Mouse (Mus musculus): Measurements from ENCODE around the gene Cavin4.

Gene Cavin4

GRCm38 (mm10) chr4:48663271-48663670 lies at the start of gene Cavin4:
TSS of gene Cavin4 (plus strand) at chr4:48663514.
- no peak for DNase-seq (ENCODE audit: low read depth)

GRCm38 (mm10) chr4:48615483-48615882 lies 47.8 kb upstream of the Cavin4 start:
- no peak for DNase-seq (ENCODE audit: low read depth)

- no peak for DNase-seq (ENCODE audit: low read depth)
Measured at GRCm38 (mm10) chr4:48617201-48617600, 46.1 kb upstream of the Cavin4 start.

DNA sequence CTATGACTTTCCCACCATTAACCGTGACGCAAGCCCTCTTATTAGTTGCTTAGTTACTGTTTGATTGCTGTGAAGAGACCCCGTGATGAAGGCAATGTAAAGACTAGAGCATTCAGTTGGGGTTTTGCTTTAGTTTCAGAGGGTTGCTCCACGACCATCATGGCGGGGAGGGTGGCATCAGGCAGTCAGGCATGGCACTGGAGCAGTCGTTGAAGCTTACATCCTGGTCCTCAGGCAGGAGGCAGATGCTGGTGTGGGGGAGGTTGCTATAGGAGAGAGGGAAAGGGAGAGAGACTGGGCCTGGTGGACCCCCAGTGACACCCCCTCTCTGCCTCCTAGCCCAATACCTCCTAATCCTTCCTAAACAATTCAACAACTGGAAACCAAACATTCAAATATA lies 43.2 kb upstream of the Cavin4 start:
- DNase-seq (ENCODE audit: low read depth) = no peak

- no peak for DNase-seq (ENCODE audit: low read depth)
Measured at GRCm38 (mm10) chr4:48622246-48622645, 41.1 kb upstream of the Cavin4 start.

GRCm38 (mm10) chr4:48622946-48623345 lies 40.4 kb upstream of the Cavin4 start:
- DNase-seq (ENCODE audit: low read depth) = no peak

GRCm38 (mm10) chr4:48624961-48625360 lies 38.4 kb upstream of the Cavin4 start:
- no peak for DNase-seq (ENCODE audit: low read depth)

- DNase-seq (ENCODE audit: low read depth) = no peak
Measured at GRCm38 (mm10) chr4:48625836-48626235, 37.5 kb upstream of the Cavin4 start.

DNA sequence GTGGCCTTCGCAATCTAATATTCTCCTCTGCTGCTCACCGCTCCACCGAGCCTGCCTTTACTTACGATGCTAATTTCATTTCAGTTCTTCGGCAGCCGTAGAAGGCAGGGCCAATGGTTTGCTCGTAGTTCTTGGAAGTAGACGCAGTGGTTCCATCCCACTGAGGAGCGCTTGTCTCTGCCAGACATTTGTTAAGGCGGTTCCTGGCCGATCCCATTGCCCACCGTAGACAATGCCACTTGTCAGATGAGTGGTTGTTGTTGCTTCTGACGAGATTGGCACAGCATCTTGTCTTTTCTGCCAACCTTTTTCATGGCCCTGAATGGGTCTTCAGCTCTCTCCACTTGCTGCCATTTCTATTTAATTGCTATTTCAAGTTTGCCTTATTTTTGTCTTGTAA lies 33.9 kb upstream of the Cavin4 start:
- DNase-seq (ENCODE audit: low read depth) = no peak

DNA sequence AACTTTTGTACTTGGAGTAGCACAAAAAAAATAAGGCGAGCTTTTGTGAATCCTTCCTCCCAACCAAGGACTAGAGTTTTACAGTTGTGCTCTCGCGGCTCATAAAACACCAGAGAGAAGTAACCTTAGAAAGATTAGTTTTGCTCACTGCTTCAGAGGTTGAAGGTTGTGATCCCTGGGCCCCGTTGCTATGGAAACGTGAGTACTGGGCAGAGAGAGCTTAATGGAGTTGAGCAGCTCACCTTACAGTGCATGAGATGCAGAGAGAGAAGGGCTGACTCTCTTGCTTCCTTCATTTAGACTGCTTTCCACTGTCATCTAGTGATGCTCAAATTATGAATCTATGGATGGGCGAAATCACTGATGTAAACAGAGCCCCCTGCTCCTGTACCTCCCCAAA lies 29.8 kb upstream of the Cavin4 start:
- DNase-seq (ENCODE audit: low read depth) = no peak

GRCm38 (mm10) chr4:48634058-48634457 lies 29.3 kb upstream of the Cavin4 start:
- DNase-seq (ENCODE audit: low read depth) = peak; percentile 4

- no peak for DNase-seq (ENCODE audit: low read depth)
Measured at GRCm38 (mm10) chr4:48636831-48637230, 26.5 kb upstream of the Cavin4 start.

- DNase-seq (ENCODE audit: low read depth) = no peak
Measured at GRCm38 (mm10) chr4:48638132-48638531, 25.2 kb upstream of the Cavin4 start.

- no peak for DNase-seq (ENCODE audit: low read depth)
Measured at GRCm38 (mm10) chr4:48639503-48639902, 23.8 kb upstream of the Cavin4 start.

GRCm38 (mm10) chr4:48643801-48644200 lies 19.5 kb upstream of the Cavin4 start:
- no peak for DNase-seq (ENCODE audit: low read depth)

DNA sequence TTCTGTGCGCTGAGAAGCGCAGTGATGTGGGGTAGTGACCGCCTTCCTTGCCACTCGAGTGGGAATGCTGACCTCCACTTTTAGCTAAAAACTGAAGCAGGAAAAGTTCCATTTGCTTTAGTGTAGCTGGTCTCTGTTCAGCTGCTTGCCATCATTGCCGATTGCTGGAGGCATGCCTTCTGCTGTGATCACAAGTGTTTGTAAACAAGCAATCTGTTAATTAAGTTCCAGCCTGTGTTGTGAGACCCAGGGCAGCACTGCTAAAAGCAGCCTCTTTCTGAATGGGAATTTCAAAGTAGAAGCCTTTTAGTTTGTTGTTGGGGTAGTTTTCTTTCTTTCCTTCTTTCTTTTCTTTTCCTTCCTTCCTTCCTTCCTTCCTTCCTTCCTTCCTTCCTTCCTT lies 17.2 kb upstream of the Cavin4 start:
- no peak for DNase-seq (ENCODE audit: low read depth)

GRCm38 (mm10) chr4:48650617-48651360 lies 12.5 kb upstream of the Cavin4 start:
- no peak for DNase-seq (ENCODE audit: low read depth)

DNA sequence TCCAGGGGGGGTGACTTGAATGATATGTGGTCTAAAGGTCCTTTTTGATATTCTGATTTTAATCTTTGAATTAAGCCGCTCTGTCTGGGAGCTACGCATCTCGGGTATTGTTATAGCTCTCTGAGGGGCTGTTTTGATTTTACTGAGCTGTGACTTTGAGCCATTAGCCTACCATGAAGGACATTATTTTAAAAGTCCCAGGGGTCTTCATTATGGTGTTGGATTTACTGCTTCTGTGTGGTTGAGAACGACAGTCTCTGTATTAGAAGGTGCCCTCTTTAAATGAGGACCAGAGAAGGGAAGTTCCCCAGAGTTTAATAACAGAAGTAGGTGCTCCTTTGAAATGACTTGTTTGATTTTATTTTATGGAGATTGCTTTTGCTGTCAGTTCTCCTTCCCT lies 9.2 kb upstream of the Cavin4 start:
- no peak for DNase-seq (ENCODE audit: low read depth)

GRCm38 (mm10) chr4:48656530-48656929 lies 6.8 kb upstream of the Cavin4 start:
- DNase-seq (ENCODE audit: low read depth) = no peak

DNA sequence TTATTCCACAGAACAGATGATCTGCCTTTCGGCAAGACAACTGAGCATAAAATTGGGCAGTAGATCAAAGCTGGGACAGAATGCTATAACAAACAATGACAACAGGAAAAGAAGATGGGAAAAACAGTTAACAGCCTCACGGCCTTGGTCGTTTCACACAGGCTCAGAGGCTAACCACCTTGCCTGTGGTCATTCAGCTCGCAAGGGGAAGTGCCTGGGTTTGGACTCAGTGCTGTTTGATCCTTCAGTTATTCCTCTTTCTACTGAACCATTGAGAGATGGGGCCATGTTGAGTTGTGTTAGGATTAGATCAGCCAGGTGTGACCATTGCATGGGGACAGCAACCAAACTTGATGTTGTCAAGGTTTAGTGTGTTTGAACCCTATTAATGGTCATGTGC lies 3.2 kb upstream of the Cavin4 start:
- DNase-seq (ENCODE audit: low read depth) = no peak

GRCm38 (mm10) chr4:48660619-48661575 lies 2.4 kb upstream of the Cavin4 start:
- DNase-seq (ENCODE audit: low read depth) = no peak

DNA sequence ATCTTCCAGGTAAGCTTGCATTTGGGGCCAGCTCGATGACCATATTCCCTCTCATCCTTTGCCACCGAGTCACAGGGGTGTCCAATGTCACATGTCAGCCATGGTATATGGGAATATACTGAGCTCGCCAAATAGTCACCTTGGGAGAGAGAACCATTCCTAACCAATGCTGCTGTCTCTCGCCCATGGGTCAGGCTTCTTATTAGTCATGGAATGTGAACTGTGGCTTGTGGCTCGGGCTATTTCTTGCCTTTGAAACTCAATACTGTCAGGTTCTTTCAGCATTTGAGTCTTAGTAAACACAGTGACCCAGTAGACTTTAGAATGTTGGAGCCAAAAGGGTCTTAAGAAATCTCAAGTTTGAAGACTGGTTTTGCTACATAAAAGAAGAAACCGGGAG lies 707 bp downstream of the Cavin4 start:
- no peak for DNase-seq (ENCODE audit: low read depth)

GRCm38 (mm10) chr4:48667279-48667678 lies 4.0 kb downstream of the Cavin4 start:
- DNase-seq (ENCODE audit: low read depth) = no peak

Data from c-Kit-positive CD71-positive TER-119-negative erythroid progenitor cells, embryonic 14.5 days (primary cell).